In genomic region chr2:118711038-118711494, GRCm38 (mm10) we compare ENCODE assay signal across 8 mouse cellular contexts. TPM values are rescaled to one million over a fixed set of nuclear protein-coding genes. Genes with fewer than 3 reads are reported as not detected.
DNase-seq lines count a peak whose midpoint lies in the region; ATAC-seq and TF ChIP-seq lines count a peak whose summit lies in the region.

No protein-coding gene starts in this region.

- under 1% methylated on average over 36 of the region's 36 CpGs for WGBS in kidney, embryonic 14.5 days
- WGBS in stomach, embryonic 16.5 days, result 2% methylated on average over 36 of the region's 36 CpGs

- H3K9ac ChIP-seq in kidney, embryonic 14.5 days (ENCODE audit: low read depth, low read length), result peak overlapping the region; percentile 58; the same call in 1 of the 2 replicates
- peak overlapping the region; percentile 67 for H3K9ac ChIP-seq in stomach, embryonic 16.5 days (ENCODE audit: low read length)

- H3K27ac ChIP-seq in kidney, embryonic 14.5 days (ENCODE audit: low read depth, low read length), result no peak overlapping the region
- no peak overlapping the region for H3K27ac ChIP-seq in stomach, embryonic 16.5 days (ENCODE audit: low read length)

- DNase-seq in kidney, adult 11 months, result no peak
- peak; percentile 87 for DNase-seq in brain, embryonic 14.5 days (ENCODE audit: low read depth)
- DNase-seq in forelimb bud, embryonic 11.5 days (ENCODE audit: low read depth, low spot score), result peak; percentile 25
- peak; percentile 51 to 55 for DNase-seq in kidney, postnatal 25 days
- no peak for DNase-seq in T-cell, adult 2 months (ENCODE audit: low spot score)

- peak overlapping the region; percentile 35 for H3K4me3 ChIP-seq in kidney, embryonic 14.5 days (ENCODE audit: low read length)
- peak overlapping the region; percentile 45 for H3K4me3 ChIP-seq in stomach, embryonic 16.5 days (replicated peaks; ENCODE audit: low read length)

- peak; percentile 74 for ATAC-seq in kidney, embryonic 14.5 days (ENCODE audit: low FRiP score, low TSS enrichment)
- ATAC-seq in megakaryocyte-erythroid progenitor cell, adult 5-6 weeks (replicated peaks; ENCODE audit: low FRiP score, low TSS enrichment, poor library complexity, severe bottlenecking), result peak; percentile 53
- peak; percentile 52 for ATAC-seq in stomach, embryonic 16.5 days (ENCODE audit: insufficient read depth, low FRiP score)

- H3K27me3 ChIP-seq in kidney, embryonic 14.5 days (ENCODE audit: control insufficient read depth, insufficient read depth, low read length), result peaks cover 71% of the 10 kb centered on the region
- peaks cover 64% of the 10 kb centered on the region for H3K27me3 ChIP-seq in stomach, embryonic 16.5 days (ENCODE audit: control insufficient read depth, insufficient read depth, low read length)

- TF ChIP-seq POLR2A in brain, embryonic 14.5 days (IDR thresholded peaks at IDR 0.05; ENCODE audit: borderline replicate concordance, extremely low read depth, insufficient read depth, insufficient read length, poor library complexity, severe bottlenecking), result no peak

- no peaks in the 10 kb centered on the region for H3K36me3 ChIP-seq in kidney, embryonic 14.5 days (ENCODE audit: control insufficient read depth, insufficient read depth, low read length)
- no peaks in the 10 kb centered on the region for H3K36me3 ChIP-seq in stomach, embryonic 16.5 days (ENCODE audit: control insufficient read depth, insufficient read depth, low read length)

- peaks cover 16% of the 10 kb centered on the region for H3K4me1 ChIP-seq in kidney, embryonic 14.5 days (ENCODE audit: control insufficient read depth, insufficient read depth, low read length)
- H3K4me1 ChIP-seq in stomach, embryonic 16.5 days (ENCODE audit: control insufficient read depth, insufficient read depth, low read length), result peaks cover 17% of the 10 kb centered on the region

- peak overlapping the region; percentile 78 for H3K4me2 ChIP-seq in kidney, embryonic 14.5 days (replicated peaks; ENCODE audit: low read depth, low read length)
- peak overlapping the region; percentile 86 for H3K4me2 ChIP-seq in stomach, embryonic 16.5 days (ENCODE audit: low read depth, low read length)

- no peaks in the 10 kb centered on the region for H3K9me3 ChIP-seq in kidney, embryonic 14.5 days (ENCODE audit: control insufficient read depth, low read length)
- no peaks in the 10 kb centered on the region for H3K9me3 ChIP-seq in stomach, embryonic 16.5 days (replicated peaks; ENCODE audit: control insufficient read depth, low read length)

- no peak for TF ChIP-seq CTCF in brain, embryonic 14.5 days (IDR thresholded peaks at IDR 0.05; ENCODE audit: borderline replicate concordance, extremely low read depth, insufficient read depth, insufficient read length)

RNA-seq across cellular contexts. Expression of gene Ankrd63, which starts 7.3 kb away (rescaled TPM):
- 0.24 and 0.65 TPM in 2 replicates for polyA plus RNA-seq in kidney, embryonic 14.5 days (2014; fragmentation: Nextera tagmentation; extraction: Ambion mirVana)
- 0.14 and 0.62 TPM in 2 replicates for polyA plus RNA-seq in brain, embryonic 14.5 days (2012; rRNA removed)
- total RNA-seq in megakaryocyte-erythroid progenitor cell, adult 5-6 weeks (2014; fragmentation: Nextera tagmentation), result not detected in 2 replicates
- 0.15 and 0.19 TPM in 2 replicates for total RNA-seq in megakaryocyte-erythroid progenitor cell, adult 5-6 weeks (2017)
- polyA plus RNA-seq in stomach, embryonic 16.5 days (2015; fragmentation: Nextera tagmentation; extraction: Ambion mirVana), result 0.06 TPM in 2 replicates

RNA-seq across cellular contexts. Expression of gene Plcb2, which starts 17.2 kb away (rescaled TPM):
- polyA plus RNA-seq in kidney, embryonic 14.5 days (2014; fragmentation: Nextera tagmentation; extraction: Ambion mirVana), result 1.7 and 1.9 TPM in 2 replicates
- 0.95 and 1.1 TPM in 2 replicates for polyA plus RNA-seq in brain, embryonic 14.5 days (2012; rRNA removed)
- 12.9 and 24.3 TPM in 2 replicates for total RNA-seq in megakaryocyte-erythroid progenitor cell, adult 5-6 weeks (2014; fragmentation: Nextera tagmentation)
- 6.2 and 16.3 TPM in 2 replicates for total RNA-seq in megakaryocyte-erythroid progenitor cell, adult 5-6 weeks (2017)
- polyA plus RNA-seq in stomach, embryonic 16.5 days (2015; fragmentation: Nextera tagmentation; extraction: Ambion mirVana), result 1.4 and 2.0 TPM in 2 replicates

RNA-seq across cellular contexts. Expression of gene Inafm2, which starts 34.5 kb away (rescaled TPM):
- polyA plus RNA-seq in kidney, embryonic 14.5 days (2014; fragmentation: Nextera tagmentation; extraction: Ambion mirVana), result 18.3 and 22.0 TPM in 2 replicates
- polyA plus RNA-seq in brain, embryonic 14.5 days (2012; rRNA removed), result 11.1 and 11.7 TPM in 2 replicates
- total RNA-seq in megakaryocyte-erythroid progenitor cell, adult 5-6 weeks (2014; fragmentation: Nextera tagmentation), result 14.5 and 20.5 TPM in 2 replicates
- total RNA-seq in megakaryocyte-erythroid progenitor cell, adult 5-6 weeks (2017), result 10.1 and 13.9 TPM in 2 replicates
- 26.0 and 28.5 TPM in 2 replicates for polyA plus RNA-seq in stomach, embryonic 16.5 days (2015; fragmentation: Nextera tagmentation; extraction: Ambion mirVana)

RNA-seq across cellular contexts. Expression of gene Pak6, which starts 48.0 kb away (rescaled TPM):
- polyA plus RNA-seq in kidney, embryonic 14.5 days (2014; fragmentation: Nextera tagmentation; extraction: Ambion mirVana), result 0.54 and 0.90 TPM in 2 replicates
- polyA plus RNA-seq in brain, embryonic 14.5 days (2012; rRNA removed), result 24.9 and 41.3 TPM in 2 replicates
- 0.55 and 0.77 TPM in 2 replicates for total RNA-seq in megakaryocyte-erythroid progenitor cell, adult 5-6 weeks (2014; fragmentation: Nextera tagmentation)
- total RNA-seq in megakaryocyte-erythroid progenitor cell, adult 5-6 weeks (2017), result 1.0 and 1.4 TPM in 2 replicates
- 5.2 and 5.4 TPM in 2 replicates for polyA plus RNA-seq in stomach, embryonic 16.5 days (2015; fragmentation: Nextera tagmentation; extraction: Ambion mirVana)

RNA-seq across cellular contexts. Expression of gene Ccdc9b, which starts 51.4 kb away (rescaled TPM):
- 0.34 and 0.68 TPM in 2 replicates for polyA plus RNA-seq in kidney, embryonic 14.5 days (2014; fragmentation: Nextera tagmentation; extraction: Ambion mirVana)
- polyA plus RNA-seq in brain, embryonic 14.5 days (2012; rRNA removed), result 2.3 TPM in 2 replicates
- total RNA-seq in megakaryocyte-erythroid progenitor cell, adult 5-6 weeks (2014; fragmentation: Nextera tagmentation), result 0.27 and 1.5 TPM in 2 replicates
- 0.09 and 1.3 TPM in 2 replicates for total RNA-seq in megakaryocyte-erythroid progenitor cell, adult 5-6 weeks (2017)
- 2.9 and 4.0 TPM in 2 replicates for polyA plus RNA-seq in stomach, embryonic 16.5 days (2015; fragmentation: Nextera tagmentation; extraction: Ambion mirVana)

Comparison
In these comparisons a context has a peak if more than half of its experiments do, and no peak if none do; other contexts are left out.
1. DNase-seq: peak in brain, embryonic 14.5 days (single experiment), forelimb bud, embryonic 11.5 days (single experiment) and kidney, postnatal 25 days (2 of 2); none in kidney, adult 11 months (single experiment) and T-cell, adult 2 months (single experiment).
2. Peak in every context shown above with its lines, with median percentiles within 50 percentile points of each other: ATAC-seq.